Mouse (Mus musculus) G1E (cell line): Measurements from ENCODE around the gene Mad1l1.

Experiments
- CTCF ChIP-seq: IDR thresholded peaks from 2 replicates; pipeline ENCODE4 v1.5.1; 2012; ENCODE audit warnings: low read depth, low read length, inconsistent platforms, mixed read lengths
- GATA2 ChIP-seq: IDR thresholded peaks from 2 replicates; pipeline ENCODE4 v1.6.1; 2012; ENCODE audit warnings: low read depth, low read length, inconsistent platforms, borderline replicate concordance
- POLR2AphosphoS5 ChIP-seq: IDR thresholded peaks from 2 replicates; pipeline ENCODE4 v1.6.1; 2012; ENCODE audit warnings: low read depth, low read length, inconsistent platforms; ENCODE audit not compliant: insufficient replicate concordance

DNA sequence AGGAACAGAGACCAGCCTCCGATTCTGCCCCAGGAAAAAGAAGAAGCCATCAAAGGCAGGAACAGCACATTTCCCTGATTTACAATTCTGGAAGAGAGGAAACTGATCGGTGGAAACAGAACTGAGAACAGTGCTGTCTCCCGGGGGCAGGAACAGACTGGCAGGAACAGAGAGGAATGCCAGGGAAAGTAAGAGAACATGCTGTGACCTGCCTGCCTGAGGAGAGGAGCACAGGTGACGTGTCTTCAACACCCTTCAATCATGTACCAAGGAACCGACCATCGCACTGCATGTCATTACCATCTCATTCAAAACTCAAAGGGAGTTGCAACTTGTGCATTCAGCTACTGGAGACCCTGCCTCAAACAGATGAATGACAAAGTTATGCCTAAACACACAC, 44.6 kb downstream of the Mad1l1 start:
- no peak for TF ChIP-seq CTCF
- no peak for TF ChIP-seq GATA2
- TF ChIP-seq POLR2AphosphoS5 = no peak
